Mouse (Mus musculus) CH12.LX (cell line): ENCODE data around the gene Ugt2b5. TPM values are rescaled to one million over a fixed set of nuclear protein-coding genes. Genes with fewer than 3 reads are reported as not detected.
"Not testable (repeated sequence)": the region's sequence is repeated elsewhere in the genome, so short reads cannot be mapped to it uniquely, and the experiment has no call there.

Experiments
- DNase-seq: peaks from one replicate; pipeline ENCODE4 v3.0.0-alpha.2; 2013; ENCODE audit errors: extremely low read depth
- H3K27ac ChIP-seq: 2 replicates; pipeline ENCODE4 v1.5.1; 2012; ENCODE audit warnings: low read depth, mild to moderate bottlenecking, control low read depth, moderate library complexity; ENCODE audit not compliant: insufficient read depth
- H3K27me3 ChIP-seq: replicated peaks from 2 replicates; pipeline ENCODE3; 2012; ENCODE audit warnings: inconsistent platforms
- H3K36me3 ChIP-seq, 2 experiments: replicated peaks in 1 of 2; 2 replicates each; pipeline versions ENCODE3 to v1.6.1; 2012; ENCODE audit warnings: inconsistent platforms in 1 of 2, low read length in 1 of 2, mild to moderate bottlenecking in 1 of 2, mixed read lengths in 1 of 2, moderate library complexity in 1 of 2; ENCODE audit not compliant: control insufficient read depth in 1 of 2, insufficient read depth in 1 of 2
- H3K4me1 ChIP-seq, 2 experiments: 2 replicates each; pipeline ENCODE4 v1.6.1; 2012; ENCODE audit warnings: inconsistent platforms in 1 of 2, moderate library complexity in 1 of 2; ENCODE audit not compliant: insufficient read depth in 2 of 2, control insufficient read depth in 1 of 2
- H3K4me2 ChIP-seq: 2 replicates; pipeline ENCODE4 v1.6.1; 2012; ENCODE audit warnings: low read depth, mild to moderate bottlenecking, control low read depth; ENCODE audit not compliant: poor library complexity, insufficient read depth, severe bottlenecking
- H3K4me3 ChIP-seq, 3 experiments: fragments of 150-350 bp in 1 of 3; sonication (generic) in 1 of 3; replicated peaks in 1 of 3; 2 replicates each; pipeline versions ENCODE3 to v1.5.1; 2011 to 2012; ENCODE audit warnings: low read depth in 2 of 3, low read length in 2 of 3, mild to moderate bottlenecking in 2 of 3, moderate library complexity in 2 of 3, control low read depth in 1 of 3, improper control_type of control experiment in 1 of 3, inconsistent platforms in 1 of 3, mixed read lengths in 1 of 3; ENCODE audit not compliant: poor library complexity in 1 of 3
- H3K79me2 ChIP-seq: replicated peaks from 2 replicates; pipeline ENCODE4 v1.6.1; 2012; ENCODE audit warnings: mild to moderate bottlenecking, moderate library complexity; ENCODE audit not compliant: control insufficient read depth, poor library complexity, insufficient read depth, severe bottlenecking; ENCODE audit errors: extremely low read depth
- H3K9ac ChIP-seq: 2 replicates; pipeline ENCODE4 v1.6.1; 2012; ENCODE audit warnings: low read depth, mild to moderate bottlenecking, control low read depth, moderate library complexity; ENCODE audit not compliant: insufficient read depth
- H3K9me3 ChIP-seq: replicated peaks from 2 replicates; pipeline ENCODE3; 2012; ENCODE audit warnings: low read length, inconsistent platforms, mixed read lengths
- CHD1 ChIP-seq: IDR thresholded peaks from 2 replicates; pipeline ENCODE4 v1.6.1; 2012; ENCODE audit warnings: low read depth, low read length, improper control_type of control experiment, inconsistent platforms
- CHD2 ChIP-seq: IDR thresholded peaks from 2 replicates; pipeline ENCODE4 v1.6.1; 2011; ENCODE audit warnings: low read length, improper control_type of control experiment
- CTCF ChIP-seq, 2 experiments: IDR thresholded peaks in 1 of 2; conservative IDR thresholded peaks in 1 of 2; 2 replicates each; pipeline ENCODE4 v1.5.1; 2011 to 2012; ENCODE audit warnings: low read depth in 2 of 2, low read length in 2 of 2, improper control_type of control experiment in 1 of 2, inconsistent platforms in 1 of 2, mild to moderate bottlenecking in 1 of 2, moderate library complexity in 1 of 2
- ELF1 ChIP-seq: IDR thresholded peaks from 2 replicates; pipeline ENCODE4 v1.6.1; 2014; ENCODE audit warnings: low read depth, mild to moderate bottlenecking, inconsistent platforms, low read length, improper control_type of control experiment
- ETS1 ChIP-seq: conservative IDR thresholded peaks from 2 replicates; pipeline ENCODE4 v1.6.1; 2012; ENCODE audit warnings: low read depth, mild to moderate bottlenecking, inconsistent platforms, low read length, improper control_type of control experiment, moderate library complexity
- JUND ChIP-seq: conservative IDR thresholded peaks from 2 replicates; pipeline ENCODE4 v1.6.1; 2011; ENCODE audit warnings: low read depth, low read length, improper control_type of control experiment
- KAT2A ChIP-seq: IDR thresholded peaks from 2 replicates; pipeline ENCODE4 v1.6.1; 2012; ENCODE audit warnings: low read length, improper control_type of control experiment, inconsistent platforms; ENCODE audit not compliant: insufficient replicate concordance
- MEF2A ChIP-seq: IDR thresholded peaks from 2 replicates; pipeline ENCODE4 v1.6.1; 2014; ENCODE audit warnings: low read depth, mild to moderate bottlenecking, inconsistent platforms, low read length, improper control_type of control experiment, borderline replicate concordance
- MYC ChIP-seq: IDR thresholded peaks from 2 replicates; pipeline ENCODE4 v1.6.1; 2011; ENCODE audit warnings: low read depth, mild to moderate bottlenecking, improper control_type of control experiment, low read length
- NRF1 ChIP-seq: IDR thresholded peaks from 2 replicates; pipeline ENCODE4 v1.6.1; 2014; ENCODE audit warnings: low read depth, mild to moderate bottlenecking, inconsistent platforms, low read length, improper control_type of control experiment, moderate library complexity
- POLR2A ChIP-seq: IDR thresholded peaks from 2 replicates; pipeline ENCODE4 v1.6.1; 2011; ENCODE audit warnings: low read depth, mild to moderate bottlenecking, improper control_type of control experiment, low read length
- POLR2AphosphoS2 ChIP-seq: IDR thresholded peaks from 2 replicates; pipeline ENCODE4 v1.6.1; 2011; ENCODE audit warnings: low read depth, low read length, improper control_type of control experiment
- SMC3 ChIP-seq: IDR thresholded peaks from 2 replicates; pipeline ENCODE4 v1.6.1; 2011; ENCODE audit warnings: low read depth, low read length, improper control_type of control experiment
- TBP ChIP-seq: conservative IDR thresholded peaks from 2 replicates; pipeline ENCODE4 v1.6.1; 2011; ENCODE audit warnings: low read depth, low read length, improper control_type of control experiment
- USF1 ChIP-seq: IDR thresholded peaks from 2 replicates; pipeline ENCODE4 v1.6.1; 2014; ENCODE audit warnings: low read depth, mild to moderate bottlenecking, inconsistent platforms, low read length, improper control_type of control experiment
- USF2 ChIP-seq: conservative IDR thresholded peaks from 2 replicates; pipeline ENCODE4 v1.6.1; 2011; ENCODE audit warnings: low read depth, low read length, improper control_type of control experiment
- ZC3H11A ChIP-seq: IDR thresholded peaks from 2 replicates; pipeline ENCODE4 v1.6.1; 2012; ENCODE audit warnings: low read depth, mild to moderate bottlenecking, inconsistent platforms, low read length, improper control_type of control experiment
- ZKSCAN1 ChIP-seq: IDR thresholded peaks from 2 replicates; pipeline ENCODE4 v1.6.1; 2012; ENCODE audit warnings: low read depth, inconsistent platforms, low read length, improper control_type of control experiment, borderline replicate concordance
- ZMIZ1 ChIP-seq: IDR thresholded peaks from 2 replicates; pipeline ENCODE4 v1.6.1; 2012; ENCODE audit warnings: low read depth, mild to moderate bottlenecking, inconsistent platforms, low read length, improper control_type of control experiment
- dilution Hi-C: fragments of 300-500 bp; cut with MboI; formaldehyde crosslinking; loops from 2 replicates; pipeline ENCODE4 v1.14.3; 2020; ENCODE audit warnings: low sequenced_read_pairs; ENCODE audit not compliant: extremely low pct_unique_long_range_greater_than_20kb, extremely low pct_ligation_motif_present
- in situ Hi-C: fragments of 300-500 bp; cut with MboI; formaldehyde crosslinking; loops from 3 replicates; pipeline ENCODE4 v1.14.3; 2019; ENCODE audit warnings: low sequenced_read_pairs, low pct_ligation_motif_present, low pct_unique_long_range_greater_than_20kb, mixed read lengths
- polyA plus RNA-seq: library from polyadenylated mRNA; unstranded; fragments of >175 nt; gene quantifications from 2 replicates; pipeline ENCODE4 v1.2.1, GENCODE M21; 2012; ENCODE audit warnings: low read depth; ENCODE audit not compliant: insufficient read length
- total RNA-seq, 2 experiments: library from RNA; depleted of rRNA; stranded (reverse); fragments of 300-350 nt in 1 of 2; fragments of >200 nt in 1 of 2; gene quantifications; 2 replicates each; pipeline ENCODE4 v1.2.3; 2012 to 2014

Gene Ugt2b5
- not detected in 2 replicates for total RNA-seq (2012; rRNA removed)
- not detected in 2 replicates for total RNA-seq (2014; rRNA removed)
- not detected in 2 replicates for polyA plus RNA-seq

- H3K27me3 ChIP-seq, H3K36me3 ChIP-seq, dilution Hi-C loops, H3K79me2 ChIP-seq, H3K9me3 ChIP-seq, H3K9ac ChIP-seq, DNase-seq, H3K27ac ChIP-seq, H3K4me2 ChIP-seq, H3K4me3 ChIP-seq, H3K4me1 ChIP-seq: not testable (repeated sequence)
- in situ Hi-C loops: loop anchor here (25.0 kb wide), 1 partner anchor 253 kb away; no protein-coding TSS in a partner anchor
Observed at GRCm38 (mm10) chr5:87140196-87140595, at the start of gene Ugt2b5. TSS of gene Ugt2b5 (minus strand) at chr5:87140318.

DNA sequence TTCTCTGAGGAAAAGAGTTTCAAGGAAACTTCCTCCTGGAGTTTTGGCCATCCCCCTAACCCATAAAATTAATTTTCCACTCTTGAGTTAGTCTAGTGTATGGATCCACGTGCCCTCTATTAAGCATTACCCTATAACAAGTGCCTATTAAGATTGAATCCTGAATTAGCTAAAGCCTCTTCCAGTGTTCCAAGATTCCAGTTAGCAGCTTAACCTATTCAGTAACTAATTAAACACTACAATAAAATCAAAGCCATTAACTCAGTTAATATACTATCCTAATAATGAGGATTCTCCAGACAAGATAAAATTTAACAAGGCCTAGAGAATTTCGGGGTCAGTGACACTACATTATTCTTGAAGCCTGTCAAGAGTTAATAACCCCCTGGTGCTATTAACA is 35.7 kb upstream of the Ugt2b5 start:
- H3K27ac ChIP-seq, H3K9me3 ChIP-seq, H3K79me2 ChIP-seq, H3K4me1 ChIP-seq, H3K36me3 ChIP-seq, in situ Hi-C loops, dilution Hi-C loops, H3K27me3 ChIP-seq, DNase-seq, H3K9ac ChIP-seq, H3K4me3 ChIP-seq, H3K4me2 ChIP-seq: not testable (repeated sequence)

DNA sequence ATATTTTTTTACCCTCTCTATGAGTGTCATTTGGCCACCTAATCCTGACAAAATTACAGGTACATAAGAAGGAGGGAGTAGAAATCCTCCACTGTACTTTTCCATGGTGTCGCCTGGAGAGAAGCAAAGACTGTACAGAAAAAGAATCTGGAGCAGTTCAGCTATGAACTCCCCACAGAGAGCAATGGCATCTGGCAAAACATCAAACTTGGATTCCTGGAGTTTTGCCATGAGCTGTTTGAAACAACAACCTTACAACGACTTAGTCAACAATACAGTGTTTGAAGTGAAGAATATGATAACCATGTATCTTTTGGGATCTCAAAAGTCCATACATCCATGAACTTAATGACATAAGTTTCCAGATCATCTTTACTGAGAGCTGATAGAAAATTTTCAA is 34.6 kb upstream of the Ugt2b5 start:
- H3K36me3 ChIP-seq: no peaks in the 10 kb centered on the region
- TF ChIP-seq CTCF (conservative IDR thresholded peaks at IDR 0.05 in 1 of 2, IDR thresholded peaks at IDR 0.05 in 1 of 2; ENCODE audit: low read depth in 2 of 2, low read length in 2 of 2): no peak
- no peak for TF ChIP-seq USF1
- no peak for TF ChIP-seq MYC
- TF ChIP-seq JUND: no peak
- no peak for TF ChIP-seq KAT2A
- TF ChIP-seq CHD2: no peak
- TF ChIP-seq ZC3H11A: no peak
- no peak for TF ChIP-seq CHD1
- no peak for TF ChIP-seq MEF2A
- TF ChIP-seq NRF1: no peak
- no peak for TF ChIP-seq TBP
- TF ChIP-seq USF2: no peak
- no peak for TF ChIP-seq ZKSCAN1
- TF ChIP-seq POLR2AphosphoS2: no peak
- no peak for TF ChIP-seq SMC3
- TF ChIP-seq ZMIZ1: no peak
- TF ChIP-seq POLR2A: no peak
- TF ChIP-seq ETS1: no peak
- TF ChIP-seq ELF1: no peak
- TF ChIP-seq, all 38 proteins: peak for 0
- Histone ChIP-seq H3K27me3 (no peaks in the 10 kb centered on the region), H3K9ac (no peak overlapping the region), H3K27ac (no peak overlapping the region), H3K79me2 (no peaks in the 10 kb centered on the region), H3K4me3 (no peak overlapping the region), H3K9me3 (no peaks in the 10 kb centered on the region), H3K4me2 (no peak overlapping the region), H3K4me1 (no peaks in the 10 kb centered on the region)
- dilution Hi-C loops (no loop called here), in situ Hi-C loops (no loop called here)
- no peak for DNase-seq
